Mouse (Mus musculus): Measurements from ENCODE around the gene Top3b.
"Not testable (repeated sequence)": the region's sequence is repeated elsewhere in the genome, so short reads cannot be mapped to it uniquely, and the experiment has no call there.

Gene Top3b

DNA sequence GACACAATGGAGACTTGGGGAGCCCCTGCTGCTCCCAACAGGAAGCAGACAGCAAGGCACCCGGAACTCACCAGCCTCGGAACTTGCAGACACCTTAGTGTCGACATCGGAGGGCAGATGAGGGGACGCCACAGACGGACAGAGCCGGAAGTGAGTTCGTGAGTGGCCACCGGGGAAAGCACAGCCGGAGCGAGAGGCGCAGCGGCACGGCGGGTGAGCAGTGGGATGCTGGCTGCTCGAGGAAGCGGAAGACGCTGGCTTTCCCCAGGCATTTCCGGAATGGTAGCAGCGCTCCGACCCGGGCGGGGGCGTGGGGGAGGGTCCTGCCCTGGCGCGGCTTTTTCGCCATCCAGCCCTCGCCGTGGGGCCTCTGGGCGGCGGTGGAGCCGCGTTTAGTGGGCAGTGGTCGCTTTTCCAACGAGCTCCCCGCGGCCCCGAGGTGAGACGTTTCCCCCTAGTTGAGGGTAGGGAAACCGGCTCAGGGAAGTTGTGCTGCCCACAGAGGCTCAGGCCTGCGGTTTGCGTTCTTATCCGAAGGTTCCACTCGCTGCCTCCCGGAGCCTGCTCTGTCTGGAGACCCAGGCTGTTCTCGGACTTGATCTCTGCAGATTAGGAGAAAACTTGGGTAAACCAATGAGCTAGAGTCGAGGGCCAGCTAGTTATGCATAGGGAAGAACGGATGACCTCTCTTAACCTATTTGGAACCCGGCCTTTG is at the start of gene Top3b, which contains the start of gene Vpreb1:
Gene Top3b (plus strand): TSS at position 120 of the 715 bp plus-strand sequence.
Gene Vpreb1 (minus strand): TSS at position 227 of the 715 bp plus-strand sequence.
- DNase-seq (ENCODE audit: low read depth): peak; percentile 97

DNA sequence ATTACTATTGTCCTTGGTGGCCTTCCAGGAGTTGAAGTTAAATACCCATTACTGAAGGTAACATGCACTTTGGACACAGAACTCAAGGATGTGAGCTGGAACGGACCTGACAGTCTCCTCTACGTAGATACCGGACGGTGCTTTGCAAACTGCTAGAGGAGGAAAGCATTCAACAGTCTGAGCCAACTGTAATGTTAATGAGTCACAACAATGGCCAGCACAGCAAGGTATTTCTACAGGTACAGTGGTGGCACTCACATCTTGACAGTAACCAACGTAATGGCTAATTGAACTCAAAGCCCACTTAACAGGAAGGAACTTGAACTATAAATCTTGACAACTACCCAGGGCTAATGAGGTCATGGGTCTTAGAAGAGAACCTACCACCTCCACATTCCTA is 45.1 kb upstream of the Top3b start:
- DNase-seq (ENCODE audit: low read depth): no peak

DNA sequence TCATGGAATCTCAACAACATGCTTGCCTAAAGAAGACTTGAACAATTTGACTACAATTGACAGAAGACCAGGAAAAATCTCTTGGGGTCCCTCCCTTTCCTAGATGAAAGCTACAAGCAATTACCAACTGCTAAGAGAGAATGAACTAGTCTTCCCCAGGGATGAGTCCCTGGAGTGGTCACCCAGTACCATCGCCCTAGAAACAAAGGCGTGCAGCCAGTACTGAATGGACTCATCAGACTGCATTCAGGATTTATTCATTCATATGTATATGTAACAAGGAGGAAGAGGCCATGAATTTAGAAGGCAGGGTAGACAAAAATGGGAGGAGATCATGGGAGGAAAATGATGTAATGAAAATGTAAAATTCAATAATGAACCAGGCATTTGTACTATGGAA is 44.3 kb upstream of the Top3b start:
- DNase-seq (ENCODE audit: low read depth): no peak

DNA sequence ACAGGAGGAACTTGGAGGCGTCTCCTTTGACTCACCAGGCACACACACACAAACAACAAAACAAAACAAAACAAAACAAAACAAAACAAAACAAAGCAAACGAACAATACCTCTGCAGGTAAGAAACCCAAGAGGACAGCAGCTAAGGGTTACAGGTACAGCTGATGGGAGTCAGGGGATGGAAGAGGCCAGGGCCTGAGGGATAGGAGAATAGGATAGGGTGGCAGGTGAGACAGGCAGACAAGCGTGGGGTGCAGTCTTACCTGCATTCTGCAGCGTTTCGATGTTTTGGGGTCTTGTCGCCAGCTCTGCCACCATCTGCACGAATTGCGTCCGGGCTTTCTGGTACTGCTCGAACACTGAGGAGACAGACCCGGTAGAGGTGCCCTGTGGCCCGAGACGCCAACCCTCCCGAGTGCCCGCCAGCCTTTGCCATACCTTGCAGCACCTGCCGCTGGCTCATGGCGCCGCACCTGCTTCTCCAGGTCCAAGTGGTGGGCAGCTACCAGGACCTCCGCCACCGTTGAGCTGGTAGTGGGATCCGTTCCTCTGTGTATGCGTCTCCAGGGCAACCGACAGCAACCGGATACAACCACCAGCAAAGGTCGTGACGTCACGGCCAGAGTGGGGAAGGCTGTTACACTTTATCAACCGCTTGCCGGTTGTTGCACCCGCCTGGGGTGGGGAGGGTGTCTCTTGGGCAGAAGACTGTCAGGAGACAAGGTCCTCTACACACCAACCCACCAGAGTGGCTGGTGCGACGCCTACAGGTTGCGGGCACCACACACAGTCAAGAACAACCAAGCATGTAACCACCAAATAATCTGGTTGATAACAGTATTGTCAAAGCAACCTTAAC is 41.5 kb upstream of the Top3b start, which contains the start of gene Spag6l:
Gene Spag6l (minus strand): TSS at position 700 of the 859 bp plus-strand sequence.
- no peak for DNase-seq (ENCODE audit: low read depth)

DNA sequence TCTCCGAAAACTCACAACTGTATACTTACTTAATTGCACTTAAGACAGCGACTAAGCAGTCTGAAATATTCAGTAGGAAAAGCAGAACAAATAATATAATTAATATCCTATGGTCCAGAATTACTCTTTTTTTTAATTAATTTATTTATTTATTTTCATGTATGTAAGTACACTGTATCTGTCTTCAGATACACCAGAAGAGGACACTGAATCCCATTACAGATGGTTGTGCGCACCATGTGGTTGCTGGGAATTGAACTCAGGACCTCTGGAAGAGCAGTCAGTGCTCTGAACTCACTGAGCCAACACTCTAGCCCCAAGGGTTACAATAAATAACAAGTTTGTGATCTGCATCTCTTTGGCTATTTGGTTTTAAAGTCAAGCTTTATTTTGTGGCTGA is 40.9 kb upstream of the Top3b start:
- DNase-seq (ENCODE audit: low read depth): no peak

DNA sequence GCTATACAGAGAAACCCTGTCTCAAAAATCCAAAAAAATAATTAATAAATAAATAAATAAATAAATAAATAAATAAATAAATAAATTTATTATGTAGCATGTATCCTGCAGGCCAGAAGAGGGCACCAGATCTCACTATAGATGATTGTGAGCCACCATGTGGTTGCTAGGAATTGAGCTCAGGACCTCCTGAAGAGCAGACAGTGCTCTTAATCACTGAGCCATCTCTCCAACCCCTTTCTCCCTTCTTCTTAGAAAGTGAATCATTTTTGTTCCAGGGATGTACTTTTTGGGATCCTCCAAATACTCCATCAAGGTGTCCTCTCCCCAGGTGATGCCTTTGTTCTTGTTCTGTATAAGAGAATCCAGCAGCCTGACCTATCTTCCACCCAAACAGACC is 21.3 kb upstream of the Top3b start:
- peak; percentile 47 for DNase-seq (ENCODE audit: low read depth)

DNA sequence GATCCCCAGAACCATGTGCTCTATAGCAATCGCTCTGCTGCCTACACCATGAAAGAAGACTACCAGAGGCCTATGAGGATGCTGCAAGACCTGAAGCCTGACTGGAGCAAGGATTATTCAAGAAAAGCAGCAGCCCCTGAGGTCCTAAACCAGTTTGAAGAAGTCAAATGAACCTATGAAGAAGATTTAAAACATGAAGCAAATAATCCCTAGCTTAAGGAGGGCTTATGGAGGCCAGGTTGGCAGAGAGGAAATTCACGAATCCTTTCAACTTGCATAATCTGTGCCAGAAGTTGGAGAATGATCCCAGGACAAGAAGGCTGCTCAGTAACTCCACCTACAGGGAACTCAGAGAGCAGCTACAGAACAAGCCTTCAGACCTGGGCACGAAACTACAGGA is 18.1 kb upstream of the Top3b start:
- DNase-seq (ENCODE audit: low read depth): no peak

DNA sequence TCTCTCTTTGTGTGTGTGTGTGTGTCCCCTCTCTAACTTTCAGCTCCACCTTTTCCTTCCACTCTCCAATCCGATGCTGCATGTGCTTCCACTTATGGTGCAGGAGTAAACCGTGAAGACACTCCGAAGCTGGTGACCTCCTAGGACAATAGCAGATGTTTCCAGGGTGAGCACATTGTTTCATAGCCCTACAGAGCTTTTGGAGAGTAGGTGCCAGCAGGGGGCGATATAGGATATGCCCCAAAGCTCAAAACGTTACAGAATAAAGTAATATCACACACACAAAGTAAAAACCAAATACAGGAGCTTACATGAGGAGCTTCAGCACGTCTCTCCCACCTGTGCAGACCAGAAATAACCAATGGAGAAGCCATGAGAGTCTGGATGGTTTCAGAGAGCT is 15.7 kb upstream of the Top3b start:
- peak; percentile 86 for DNase-seq (ENCODE audit: low read depth)

DNA sequence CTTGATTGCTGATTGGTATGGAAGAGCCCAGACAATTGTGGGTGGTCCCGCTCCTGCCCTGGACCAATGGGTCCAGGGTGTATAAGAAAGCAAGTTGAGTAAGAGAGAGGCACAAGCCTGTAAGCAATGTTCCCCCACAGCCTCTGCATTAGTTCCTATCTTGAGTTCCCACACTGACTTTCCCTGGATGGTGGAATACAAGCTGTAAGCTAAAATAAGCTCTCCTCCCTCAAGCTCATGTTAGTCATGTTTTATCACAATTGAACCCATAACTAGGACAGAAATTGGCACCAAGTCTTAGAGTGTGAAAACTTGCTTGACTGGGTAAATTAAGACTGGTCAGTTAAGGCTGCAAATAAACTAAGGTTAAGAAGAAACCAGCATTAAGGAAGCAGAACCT is 15.0 kb upstream of the Top3b start:
- DNase-seq (ENCODE audit: low read depth): no peak

DNA sequence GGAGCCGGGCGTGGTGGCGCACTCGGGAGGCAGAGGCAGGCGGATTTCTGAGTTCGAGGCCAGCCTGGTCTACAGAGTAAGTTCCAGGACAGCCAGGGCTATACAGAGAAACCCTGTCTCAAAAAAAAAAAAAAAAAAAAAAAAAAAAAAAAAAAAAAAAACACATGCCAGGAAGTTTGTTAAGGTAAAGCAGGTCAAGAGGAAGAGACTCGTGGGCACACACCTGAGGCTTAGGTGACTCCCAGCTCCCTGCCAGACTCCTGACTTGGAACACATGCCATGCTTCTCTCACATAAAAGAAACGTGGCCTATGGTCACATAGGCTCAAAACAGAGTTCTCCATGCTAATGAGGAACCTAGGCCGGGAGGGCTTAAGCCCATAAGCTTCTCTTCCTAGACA is 14.5 kb upstream of the Top3b start:
- not testable (repeated sequence) for DNase-seq (ENCODE audit: low read depth)

DNA sequence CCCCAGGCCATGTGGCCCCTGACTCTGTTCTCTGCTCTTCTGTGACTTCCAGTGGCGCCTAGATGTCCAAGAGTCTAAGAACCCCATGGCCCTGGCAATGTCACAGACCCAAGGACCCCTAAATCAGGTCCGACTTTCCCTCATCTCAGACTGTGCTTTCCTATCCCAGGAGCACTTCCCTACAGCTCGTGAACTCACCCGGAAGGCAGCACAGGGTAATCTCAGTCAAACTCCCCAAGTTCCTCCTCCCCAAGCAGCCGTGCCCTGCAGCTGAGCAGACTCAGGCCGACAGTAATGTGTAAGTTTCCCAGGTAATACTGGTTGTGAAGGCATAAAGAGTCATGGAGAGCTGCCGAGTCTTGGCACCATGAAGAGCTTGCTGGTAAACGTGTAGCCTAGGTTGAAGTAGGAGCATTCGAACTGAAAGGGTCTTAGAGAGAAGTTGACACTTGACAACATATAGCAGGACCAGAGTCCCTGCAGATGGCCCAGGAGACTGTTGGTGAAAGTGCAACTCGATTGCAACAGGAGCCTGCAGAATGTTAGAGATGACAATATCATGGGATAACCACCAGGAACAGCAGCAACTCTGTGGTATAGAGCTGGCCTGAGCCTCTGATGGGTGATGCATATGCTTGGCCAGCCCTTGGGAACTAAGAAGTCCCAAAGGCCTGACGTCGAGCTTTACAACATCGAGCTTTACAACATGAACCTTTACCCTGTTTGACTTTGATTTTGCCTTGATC is 13.6 kb upstream of the Top3b start:
- DNase-seq (ENCODE audit: low read depth): no peak

DNA sequence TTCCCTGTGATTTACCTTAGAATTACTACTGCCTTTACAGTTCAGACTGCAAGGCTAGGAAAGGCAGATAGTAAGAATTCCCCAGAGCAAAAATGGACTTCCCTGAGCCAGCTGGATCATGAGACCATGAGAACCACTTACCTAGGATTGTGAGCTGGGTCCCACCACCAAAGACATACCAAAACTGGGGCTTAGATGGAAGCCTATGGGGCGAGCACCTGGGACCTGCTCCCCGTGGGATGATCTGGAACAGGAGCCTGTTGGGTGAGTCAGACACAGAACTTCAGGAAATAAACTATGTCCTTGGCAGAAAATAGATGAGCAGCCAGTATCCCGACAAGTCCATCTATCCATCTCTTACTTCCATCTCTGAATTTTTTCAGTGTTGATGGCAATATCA is 8.2 kb upstream of the Top3b start:
- no peak for DNase-seq (ENCODE audit: low read depth)

DNA sequence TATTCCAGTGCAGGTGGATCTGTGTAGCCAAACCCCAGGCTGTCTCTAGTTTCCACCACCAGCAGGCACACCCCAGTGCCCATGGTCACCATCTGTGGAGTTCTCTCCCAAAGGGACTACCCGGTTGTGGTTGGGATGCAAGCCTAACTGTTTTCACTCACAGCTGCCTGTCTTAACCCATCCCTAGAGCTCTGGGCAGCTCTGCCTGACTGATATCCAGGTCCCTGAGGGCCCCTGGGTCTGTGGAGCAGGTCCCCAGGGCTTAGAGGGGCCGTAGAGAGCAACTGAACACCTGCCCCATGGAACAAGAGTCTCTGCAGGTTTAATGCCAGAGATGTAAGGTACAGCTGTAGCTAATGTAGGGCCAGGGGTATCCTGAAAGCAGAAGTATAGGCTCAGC is 6.6 kb upstream of the Top3b start, which contains the start of gene Igll1:
Gene Igll1 (minus strand): TSS at position 8 of the 400 bp plus-strand sequence.
- no peak for DNase-seq (ENCODE audit: low read depth)

DNA sequence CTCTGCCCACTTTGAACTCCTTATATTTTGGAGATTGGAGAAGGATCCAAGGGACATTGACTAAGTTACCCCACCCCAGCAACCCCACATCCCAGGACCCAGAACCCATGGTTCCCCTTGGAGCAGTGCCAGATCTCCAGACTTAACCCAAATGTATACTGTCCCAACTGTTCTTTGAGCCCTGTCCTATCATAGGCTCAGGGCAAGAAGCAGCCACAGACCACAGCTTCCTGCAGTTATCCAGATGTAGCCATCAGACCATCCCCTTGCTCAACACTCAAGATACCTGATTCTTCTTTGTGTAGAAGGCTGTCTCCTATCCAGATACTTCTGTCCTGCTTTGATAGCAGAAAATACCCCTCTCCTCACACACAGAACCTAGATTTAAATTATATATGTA is 5.3 kb upstream of the Top3b start:
- DNase-seq (ENCODE audit: low read depth): peak; percentile 95

DNA sequence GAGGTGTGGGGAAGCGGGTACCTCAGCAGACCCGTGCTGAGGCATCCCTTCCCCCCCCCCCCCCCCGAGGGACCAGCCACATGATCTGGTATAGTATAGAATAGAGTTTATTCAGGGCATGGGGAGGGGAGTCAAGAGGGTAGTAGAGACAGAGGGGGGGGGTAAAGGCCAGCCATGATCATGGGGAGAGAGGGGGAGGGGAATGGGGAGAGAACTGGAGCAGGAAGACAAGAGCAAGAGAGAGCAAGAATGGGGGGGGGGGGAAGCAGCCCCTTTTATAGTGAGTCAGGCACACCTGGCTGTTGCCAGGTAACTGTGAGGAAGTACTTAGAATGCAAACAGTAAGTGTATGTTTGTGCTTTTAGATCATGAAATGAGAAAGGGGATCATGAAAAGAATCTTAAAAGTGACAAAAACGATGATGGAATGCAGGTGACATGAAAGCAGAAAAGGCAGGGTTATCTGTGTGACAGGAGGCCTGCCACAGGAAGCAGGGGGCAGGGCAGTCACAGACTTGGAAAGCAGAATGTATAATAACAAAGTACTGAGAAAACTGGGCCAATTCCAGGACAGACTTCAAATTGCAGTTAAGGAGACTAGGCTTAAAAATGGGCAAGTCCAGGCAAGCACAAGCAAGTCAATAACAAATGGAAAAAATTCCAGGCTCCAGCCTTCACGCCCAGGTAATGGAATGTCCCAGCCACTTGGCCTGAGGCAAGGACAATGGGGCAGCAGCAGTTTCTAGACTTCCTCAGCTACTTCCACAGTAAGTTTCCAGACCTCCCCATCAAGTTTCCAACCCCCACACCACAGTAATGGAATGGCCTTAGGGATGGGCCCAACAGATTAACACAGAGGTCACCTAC is 4.6 kb upstream of the Top3b start:
- DNase-seq (ENCODE audit: low read depth): peak; percentile 61

DNA sequence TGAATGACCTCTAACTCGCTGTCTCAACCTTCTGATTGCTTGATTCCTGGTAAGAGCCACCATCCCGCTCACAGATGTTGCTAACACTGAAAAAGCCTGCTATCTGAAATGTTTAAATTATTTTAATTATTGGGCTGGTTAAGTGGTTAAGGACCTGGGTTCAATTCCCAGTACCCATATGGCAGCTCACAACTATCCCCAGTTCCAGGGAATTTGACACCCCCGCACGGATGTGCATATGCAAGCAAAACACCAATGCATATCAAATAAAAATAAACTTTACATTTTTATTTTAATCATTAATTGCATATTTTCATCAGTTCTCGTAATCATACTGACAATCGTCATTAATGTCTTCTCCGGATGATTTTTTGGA is 307 bp upstream of the Top3b start:
- DNase-seq (ENCODE audit: low read depth): no peak

DNA sequence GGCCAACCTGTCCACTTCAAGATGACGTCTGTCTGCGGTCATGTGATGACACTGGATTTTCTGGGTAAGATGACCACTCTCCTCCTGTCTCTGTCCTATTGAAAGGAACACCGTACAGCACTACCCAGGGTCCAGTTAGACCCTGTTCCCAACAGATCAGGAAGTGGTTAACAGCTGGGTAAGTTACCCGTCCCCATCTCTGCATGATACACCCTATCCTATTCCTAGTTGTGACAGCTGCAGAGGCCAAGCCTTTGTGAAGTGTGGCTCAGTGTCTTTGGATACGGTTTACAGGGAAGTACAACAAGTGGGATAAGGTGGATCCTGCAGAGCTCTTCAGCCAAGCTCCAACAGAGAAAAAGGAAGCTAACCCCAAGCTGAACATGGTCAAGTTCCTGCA is 8.5 kb downstream of the Top3b start:
- DNase-seq (ENCODE audit: low read depth): no peak

DNA sequence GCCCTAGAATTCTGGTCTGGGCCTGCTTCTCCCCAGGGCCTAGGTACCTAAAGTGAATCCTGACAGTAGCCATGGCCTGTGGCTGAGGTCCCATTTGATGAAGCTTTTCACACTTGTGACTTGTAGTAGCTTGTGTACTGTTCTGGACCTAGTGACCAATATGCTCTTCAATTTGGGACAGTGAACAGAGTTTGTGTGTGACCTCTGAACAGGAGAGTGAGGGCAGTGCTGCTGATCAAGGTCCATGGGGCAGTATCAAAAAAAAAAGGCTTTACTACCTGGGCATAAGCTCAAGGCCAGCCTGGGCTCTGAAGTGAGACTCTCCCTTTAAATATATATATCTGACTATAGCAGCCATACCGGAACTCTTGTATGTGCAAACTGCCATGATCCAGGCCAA is 17.8 kb downstream of the Top3b start:
- DNase-seq (ENCODE audit: low read depth): no peak

DNA sequence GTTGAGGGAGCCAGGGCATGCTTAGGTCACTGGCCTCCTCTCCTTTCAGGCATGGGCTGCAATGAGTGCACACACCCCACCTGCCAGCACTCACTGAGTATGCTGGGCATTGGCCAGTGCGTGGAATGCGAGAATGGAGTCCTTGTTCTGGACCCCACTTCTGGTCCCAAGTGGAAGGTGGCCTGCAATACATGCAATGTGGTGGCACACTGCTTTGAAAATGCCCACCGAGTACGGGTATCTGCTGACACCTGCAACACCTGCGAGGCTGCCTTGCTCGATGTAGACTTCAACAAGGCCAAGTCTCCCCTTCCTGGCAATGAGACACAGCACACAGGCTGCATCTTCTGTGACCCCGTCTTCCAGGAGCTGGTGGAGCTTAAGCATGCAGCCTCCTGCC is 21.8 kb downstream of the Top3b start:
- DNase-seq (ENCODE audit: low read depth): no peak

DNA sequence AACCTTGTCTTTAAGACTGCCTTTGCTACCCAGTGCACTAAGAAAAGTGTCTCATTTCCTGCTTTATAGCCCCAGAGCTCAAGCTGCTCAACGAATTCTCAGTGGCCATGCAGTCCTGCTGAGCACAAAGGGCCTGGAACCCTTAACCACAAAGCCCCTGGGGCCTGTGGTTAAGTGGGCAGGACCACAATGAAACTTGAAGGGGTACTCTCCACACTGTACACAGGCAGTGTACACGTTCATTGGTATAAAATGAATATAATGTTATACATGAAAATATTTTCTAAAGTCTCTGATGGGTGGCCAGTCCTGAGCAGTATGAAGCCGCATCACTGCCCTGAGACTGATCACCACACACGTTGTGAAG is 25.5 kb downstream of the Top3b start:
- DNase-seq (ENCODE audit: low read depth): no peak

DNA sequence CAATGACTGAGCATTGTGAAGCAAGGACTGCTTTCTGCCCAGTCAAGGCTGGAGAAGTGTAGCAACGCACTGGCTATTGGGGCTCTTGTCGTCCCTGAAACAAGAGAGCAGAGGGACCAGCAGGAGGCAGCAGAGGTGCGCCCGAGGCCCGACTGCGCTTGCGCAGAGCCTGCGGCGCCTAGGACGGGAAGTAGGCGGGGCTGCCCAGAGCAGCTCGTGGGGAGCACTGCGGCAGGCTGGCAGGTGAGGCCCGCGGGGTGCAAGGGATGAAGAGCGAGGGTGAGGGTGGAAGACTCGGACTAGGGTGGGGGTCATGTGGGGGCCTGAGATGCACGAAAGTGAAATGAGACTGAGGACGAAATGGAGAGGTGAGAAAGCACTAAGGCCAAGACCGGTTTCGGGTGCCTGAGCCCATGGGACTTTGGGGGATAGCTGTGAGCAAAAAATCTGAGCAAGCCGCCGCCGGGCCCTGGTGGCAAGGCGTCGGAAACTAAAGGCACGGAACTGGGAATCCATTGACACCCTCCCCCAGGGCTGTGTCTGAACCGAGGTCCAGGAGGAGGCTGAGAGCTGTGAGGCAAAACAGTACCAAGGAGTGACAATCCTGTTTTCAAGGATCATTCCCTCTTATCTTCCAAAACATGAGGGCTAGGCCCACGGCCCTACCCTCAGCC is 26.0 kb downstream of the Top3b start, which contains the start of gene Ppm1f:
Gene Ppm1f (plus strand): TSS at position 88 of the 674 bp plus-strand sequence.
- DNase-seq (ENCODE audit: low read depth): peak; percentile 96
